Mouse (Mus musculus) MEL (cell line): Measurements from ENCODE around the gene Pdzd7. TPM values are rescaled to one million over a fixed set of nuclear protein-coding genes. Genes with fewer than 3 reads are reported as not detected.

ENCODE experiments used
- DNase-seq: peaks from one replicate; pipeline ENCODE4 v3.0.0; 2011; ENCODE audit warnings: low read depth, low spot score
- H3K27ac ChIP-seq: 2 replicates; pipeline ENCODE4 v1.5.1; 2012; ENCODE audit warnings: low read depth, mild to moderate bottlenecking, control low read depth, low read length, moderate library complexity; ENCODE audit not compliant: control insufficient read depth
- H3K27me3 ChIP-seq, 2 experiments: fragments of 150-350 bp in 1 of 2; sonication (generic) in 1 of 2; 2 replicates each; pipeline ENCODE4 v1.6.1; 2012; ENCODE audit warnings: low read length in 2 of 2, mild to moderate bottlenecking in 2 of 2, improper control_type of control experiment in 1 of 2, moderate library complexity in 1 of 2; ENCODE audit not compliant: insufficient read depth in 2 of 2, control insufficient read depth in 1 of 2
- H3K36me3 ChIP-seq, 2 experiments: 2 replicates each; pipeline ENCODE4 v1.6.1; 2012 to 2014; ENCODE audit warnings: low read length in 2 of 2, improper control_type of control experiment in 1 of 2, inconsistent platforms in 1 of 2, mild to moderate bottlenecking in 1 of 2; ENCODE audit not compliant: insufficient read depth in 2 of 2, control insufficient read depth in 1 of 2
- H3K4me1 ChIP-seq, 2 experiments: fragments of 150-350 bp in 1 of 2; sonication (generic) in 1 of 2; 2 replicates each; pipeline ENCODE4 v1.6.1; 2012; ENCODE audit warnings: low read length in 2 of 2, improper control_type of control experiment in 1 of 2, mild to moderate bottlenecking in 1 of 2; ENCODE audit not compliant: insufficient read depth in 2 of 2, control insufficient read depth in 1 of 2
- H3K4me3 ChIP-seq, 2 experiments: fragments of 150-350 bp in 1 of 2; sonication (generic) in 1 of 2; 2 replicates each; pipeline ENCODE4 v1.5.1; 2012; ENCODE audit warnings: low read depth in 2 of 2, low read length in 2 of 2, mild to moderate bottlenecking in 2 of 2, moderate library complexity in 2 of 2, control low read depth in 1 of 2, improper control_type of control experiment in 1 of 2; ENCODE audit not compliant: control insufficient read depth in 1 of 2, insufficient read depth in 1 of 2
- H3K79me2 ChIP-seq: 2 replicates; pipeline ENCODE4 v1.6.1; 2012; ENCODE audit warnings: mild to moderate bottlenecking, low read length, moderate library complexity; ENCODE audit not compliant: control insufficient read depth, poor library complexity, insufficient read depth
- H3K9ac ChIP-seq: 2 replicates; pipeline ENCODE4 v1.6.1; 2012; ENCODE audit warnings: low read depth, mild to moderate bottlenecking, control low read depth, low read length, moderate library complexity; ENCODE audit not compliant: control insufficient read depth, poor library complexity, severe bottlenecking
- H3K9me3 ChIP-seq: fragments of 150-350 bp; sonication (generic); replicated peaks from 2 replicates; pipeline ENCODE4 v1.6.1; 2012; ENCODE audit warnings: mild to moderate bottlenecking, low read length, improper control_type of control experiment, moderate library complexity; ENCODE audit not compliant: insufficient read depth
- BHLHE40 ChIP-seq: IDR thresholded peaks from 2 replicates; pipeline ENCODE4 v1.6.1; 2012; ENCODE audit warnings: low read depth, mild to moderate bottlenecking, inconsistent platforms, low read length, improper control_type of control experiment, borderline replicate concordance
- CHD2 ChIP-seq: IDR thresholded peaks from 2 replicates; pipeline ENCODE4 v1.6.1; 2011; ENCODE audit warnings: low read length, improper control_type of control experiment
- E2F4 ChIP-seq: IDR thresholded peaks from 2 replicates; pipeline ENCODE4 v1.6.1; 2011; ENCODE audit warnings: low read depth, low read length, improper control_type of control experiment, borderline replicate concordance
- ELF1 ChIP-seq: IDR thresholded peaks from 2 replicates; pipeline ENCODE4 v1.6.1; 2014; ENCODE audit warnings: low read depth, mild to moderate bottlenecking, inconsistent platforms, low read length, improper control_type of control experiment, moderate library complexity
- EP300 ChIP-seq, 2 experiments: IDR thresholded peaks; 2 replicates each; pipeline ENCODE4 v1.6.1; 2011; ENCODE audit warnings: improper control_type of control experiment in 2 of 2, low read length in 2 of 2, low read depth in 1 of 2, mild to moderate bottlenecking in 1 of 2
- ETS1 ChIP-seq: IDR thresholded peaks from 2 replicates; pipeline ENCODE4 v1.6.1; 2012; ENCODE audit warnings: low read depth, mild to moderate bottlenecking, inconsistent platforms, low read length, improper control_type of control experiment, moderate library complexity
- GATA1 ChIP-seq: IDR thresholded peaks from 2 replicates; pipeline ENCODE4 v1.6.1; 2011; ENCODE audit warnings: low read depth, low read length, improper control_type of control experiment
- HCFC1 ChIP-seq: IDR thresholded peaks from 2 replicates; pipeline ENCODE4 v1.6.1; 2012; ENCODE audit warnings: low read depth, mild to moderate bottlenecking, inconsistent platforms, low read length, improper control_type of control experiment, moderate library complexity
- JUND ChIP-seq: IDR thresholded peaks from 2 replicates; pipeline ENCODE4 v1.6.1; 2011; ENCODE audit warnings: low read depth, mild to moderate bottlenecking, improper control_type of control experiment, low read length
- MAX ChIP-seq: IDR thresholded peaks from 2 replicates; pipeline ENCODE4 v1.6.1; 2011; ENCODE audit warnings: low read length, improper control_type of control experiment
- MAZ ChIP-seq: IDR thresholded peaks from 2 replicates; pipeline ENCODE4 v1.6.1; 2012; ENCODE audit warnings: low read depth, mild to moderate bottlenecking, inconsistent platforms, low read length, improper control_type of control experiment
- MXI1 ChIP-seq: IDR thresholded peaks from 2 replicates; pipeline ENCODE4 v1.6.1; 2011; ENCODE audit warnings: mild to moderate bottlenecking, low read depth, low read length, improper control_type of control experiment
- MYB ChIP-seq: IDR thresholded peaks from 2 replicates; pipeline ENCODE4 v1.6.1; 2011; ENCODE audit warnings: mild to moderate bottlenecking, low read depth, low read length, improper control_type of control experiment
- NELFE ChIP-seq: IDR thresholded peaks from 2 replicates; pipeline ENCODE4 v1.6.1; 2011; ENCODE audit warnings: low read depth, low read length, improper control_type of control experiment
- NRF1 ChIP-seq: IDR thresholded peaks from 2 replicates; pipeline ENCODE4 v1.6.1; 2014; ENCODE audit warnings: low read depth, mild to moderate bottlenecking, inconsistent platforms, low read length, improper control_type of control experiment, moderate library complexity; ENCODE audit not compliant: poor library complexity, insufficient read depth, severe bottlenecking
- POLR2A ChIP-seq, 2 experiments: IDR thresholded peaks; 2 replicates each; pipeline ENCODE4 v1.6.1; 2011 to 2012; ENCODE audit warnings: low read length in 2 of 2, mild to moderate bottlenecking in 2 of 2, control low read depth in 1 of 2, improper control_type of control experiment in 1 of 2, low read depth in 1 of 2, moderate library complexity in 1 of 2; ENCODE audit not compliant: control insufficient read depth in 1 of 2, insufficient read depth in 1 of 2, poor library complexity in 1 of 2
- POLR2AphosphoS2 ChIP-seq: IDR thresholded peaks from 2 replicates; pipeline ENCODE4 v1.6.1; 2011; ENCODE audit warnings: low read length, improper control_type of control experiment
- RAD21 ChIP-seq: IDR thresholded peaks from 2 replicates; pipeline ENCODE4 v1.6.1; 2011; ENCODE audit warnings: mild to moderate bottlenecking, low read depth, low read length, improper control_type of control experiment
- RCOR1 ChIP-seq: IDR thresholded peaks from 2 replicates; pipeline ENCODE4 v1.6.1; 2012; ENCODE audit warnings: low read depth, mild to moderate bottlenecking, inconsistent platforms, low read length, improper control_type of control experiment
- SIN3A ChIP-seq: IDR thresholded peaks from 2 replicates; pipeline ENCODE4 v1.6.1; 2012; ENCODE audit warnings: low read length, improper control_type of control experiment, inconsistent platforms
- SMC3 ChIP-seq: IDR thresholded peaks from 2 replicates; pipeline ENCODE4 v1.6.1; 2011; ENCODE audit warnings: low read depth, low read length, improper control_type of control experiment
- TAL1 ChIP-seq: IDR thresholded peaks from 2 replicates; pipeline ENCODE4 v1.6.1; 2012; ENCODE audit warnings: mild to moderate bottlenecking, inconsistent platforms, low read length, moderate library complexity, mixed read lengths
- TBP ChIP-seq: IDR thresholded peaks from 2 replicates; pipeline ENCODE4 v1.8.0; 2011; ENCODE audit warnings: low read depth, low read length, improper control_type of control experiment
- TCF12 ChIP-seq: IDR thresholded peaks from 2 replicates; pipeline ENCODE4 v1.6.1; 2014; ENCODE audit warnings: low read depth, mild to moderate bottlenecking, inconsistent platforms, low read length, improper control_type of control experiment, moderate library complexity
- USF1 ChIP-seq: IDR thresholded peaks from 2 replicates; pipeline ENCODE4 v1.6.1; 2014; ENCODE audit warnings: low read depth, mild to moderate bottlenecking, inconsistent platforms, low read length, improper control_type of control experiment, moderate library complexity
- USF2 ChIP-seq, 2 experiments: IDR thresholded peaks; 2 replicates each; pipeline ENCODE4 v1.6.1; 2011 to 2012; ENCODE audit warnings: improper control_type of control experiment in 2 of 2, low read length in 2 of 2, borderline replicate concordance in 1 of 2, inconsistent platforms in 1 of 2, low read depth in 1 of 2, mild to moderate bottlenecking in 1 of 2; ENCODE audit not compliant: insufficient read depth in 1 of 2
- ZC3H11A ChIP-seq: IDR thresholded peaks from 2 replicates; pipeline ENCODE4 v1.6.1; 2012; ENCODE audit warnings: low read depth, mild to moderate bottlenecking, inconsistent platforms, low read length, improper control_type of control experiment
- ZKSCAN1 ChIP-seq: IDR thresholded peaks from 2 replicates; pipeline ENCODE4 v1.6.1; 2012; ENCODE audit warnings: low read depth, mild to moderate bottlenecking, inconsistent platforms, low read length, improper control_type of control experiment, moderate library complexity
- ZMIZ1 ChIP-seq: IDR thresholded peaks from 2 replicates; pipeline ENCODE4 v1.6.1; 2012; ENCODE audit warnings: low read depth, mild to moderate bottlenecking, inconsistent platforms, low read length, improper control_type of control experiment, moderate library complexity
- ZNF384 ChIP-seq: IDR thresholded peaks from 2 replicates; pipeline ENCODE4 v1.6.1; 2012; ENCODE audit warnings: low read depth, mild to moderate bottlenecking, inconsistent platforms, low read length, improper control_type of control experiment
- polyA plus RNA-seq, 2 experiments: library from polyadenylated mRNA; stranded (reverse) in 1 of 2; unstranded in 1 of 2; fragments of >175 nt in 1 of 2; fragments of >200 nt in 1 of 2; gene quantifications; 2 replicates each; pipeline versions ENCODE4 v1.2.1 to v1.2.4; 2012; ENCODE audit warnings: low replicate concordance in 2 of 2, low read depth in 1 of 2; ENCODE audit not compliant: insufficient read length in 2 of 2, insufficient read depth in 1 of 2, missing spikeins in 1 of 2
- total RNA-seq: library from RNA; depleted of rRNA; stranded (reverse); fragments of 300-350 nt; gene quantifications from 2 replicates; pipeline ENCODE4 v1.2.3, GENCODE M21; 2012

Gene Pdzd7
- total and polyA plus RNA-seq, 3 experiments = 0.08 to 0.56 TPM; not detected in 1

GRCm38 (mm10) chr19:45075323-45076035 is 30.0 kb upstream of the Pdzd7 start (continued):
- TF ChIP-seq TBP (0 out of 2 replicates have a peak, but pooled peaks have one; percentile 49), ZNF384 (no peak), USF1 (no peak), USF2 (IDR thresholded peaks at IDR 0.05; ENCODE audit: borderline replicate concordance in 1 of 2, insufficient read depth in 1 of 2, low read depth in 1 of 2, low read length in 2 of 2) (no peak), ELF1 (no peak), ETS1 (no peak), ZMIZ1 (peak; percentile 92), HCFC1 (no peak; the same call in 1 of the 2 replicates), EP300 (IDR thresholded peaks at IDR 0.05; ENCODE audit: low read depth in 1 of 2, low read length in 2 of 2) (no peak; a peak in 2 of 4 replicates), CHD2 (no peak), TCF12 (0 out of 2 replicates have a peak, but pooled peaks have one; percentile 7), GATA1 (no peak), MAZ (peak; percentile 51; the same call in 1 of the 2 replicates), SIN3A (peak; percentile 65), TAL1 (no peak)

- Histone ChIP-seq H3K4me1 (peaks cover 0 to 24% of the 10 kb centered on the region in 2 experiments; a peak in 2 of 4 replicates), H3K4me3 (peak within 1 kb of the TSS; percentile 75 to 77), H3K9ac (peak within 1 kb of the TSS; percentile 86), H3K36me3 (peaks cover 0 to 17% of the 10 kb centered on the region in 2 experiments; a peak in 2 of 4 replicates), H3K27me3 (peaks cover 0 to 6% of the 10 kb centered on the region in 2 experiments; a peak in 1 of 4 replicates), H3K9me3 (no peaks in the 10 kb centered on the region), H3K79me2 (peaks cover 5% of the 10 kb centered on the region; the same call in 1 of the 2 replicates), H3K27ac (peak within 1 kb of the TSS; percentile 98)
- peak in 1 of 2 experiments; percentile 8; a peak in 1 of 4 replicates for TF ChIP-seq EP300 (IDR thresholded peaks at IDR 0.05; ENCODE audit: low read depth in 1 of 2, low read length in 2 of 2)
- no peak for TF ChIP-seq RAD21
- no peak; the same call in 1 of the 2 replicates for TF ChIP-seq ETS1
- peak; percentile 98 for TF ChIP-seq NELFE
- TF ChIP-seq POLR2AphosphoS2 = peak; percentile 98
- peak; percentile 49; the same call in 1 of the 2 replicates for TF ChIP-seq SIN3A
- no peak for TF ChIP-seq USF1
- TF ChIP-seq ZC3H11A = peak; percentile 21; the same call in 1 of the 2 replicates
- TF ChIP-seq SMC3 = no peak
- TF ChIP-seq RCOR1 = peak; percentile 65
- no peak for TF ChIP-seq BHLHE40
- TF ChIP-seq E2F4 = 0 out of 2 replicates have a peak, but pooled peaks have one; percentile 56
- no peak for TF ChIP-seq ZKSCAN1
- peak; percentile 54 for TF ChIP-seq ELF1
- TF ChIP-seq NRF1 = peak; percentile 90
- TF ChIP-seq MYB = no peak
- TF ChIP-seq TBP = peak; percentile 88
- peak; percentile 81 for TF ChIP-seq HCFC1
- 0 out of 2 replicates have a peak, but pooled peaks have one; percentile 1 for TF ChIP-seq GATA1
- TF ChIP-seq MAX = peak; percentile 12
- TF ChIP-seq CHD2 = peak; percentile 98
- TF ChIP-seq MXI1 = peak; percentile 89
- TF ChIP-seq TCF12 = peak; percentile 75
- no peak for TF ChIP-seq JUND
- TF ChIP-seq POLR2A (IDR thresholded peaks at IDR 0.05; ENCODE audit: control insufficient read depth in 1 of 2, insufficient read depth in 1 of 2, low read depth in 1 of 2, low read length in 2 of 2, poor library complexity in 1 of 2) = peak; percentile 81 to 97
- DNase-seq = peak; percentile 98
Measured at GRCm38 (mm10) chr19:45074580-45075322, 29.2 kb upstream of the Pdzd7 start, which contains the start of gene Kazald1. Kazald1 (plus strand) TSS chr19:45075241.
